Mouse (Mus musculus): ENCODE results near the gene Cdca8. TPM values are rescaled to one million over a fixed set of nuclear protein-coding genes. Genes with fewer than 3 reads are reported as not detected.

Cdca8 gene
- polyA plus RNA-seq, 1 experiment from 2014 or later = 111 TPM

Other genes starting within 250 kb of the Cdca8 start
- 85.7 and 88.8 TPM in 2 replicates for gene Utp11, start 245.7 kb downstream of the Cdca8 start, polyA plus RNA-seq (2015; fragmentation: Nextera tagmentation; extraction: Ambion mirVana)
- 10.1 and 10.8 TPM in 2 replicates for gene Fhl3, start 238.6 kb downstream of the Cdca8 start, polyA plus RNA-seq (2015; fragmentation: Nextera tagmentation; extraction: Ambion mirVana)
- 114 and 118 TPM in 2 replicates for gene Sf3a3, start 224.5 kb downstream of the Cdca8 start, polyA plus RNA-seq (2015; fragmentation: Nextera tagmentation; extraction: Ambion mirVana)
- 33.0 and 35.8 TPM in 2 replicates for gene Inpp5b, start 197.5 kb downstream of the Cdca8 start, polyA plus RNA-seq (2015; fragmentation: Nextera tagmentation; extraction: Ambion mirVana)
- 13.9 and 14.5 TPM in 2 replicates for gene Mtf1, start 137.2 kb downstream of the Cdca8 start, polyA plus RNA-seq (2015; fragmentation: Nextera tagmentation; extraction: Ambion mirVana)
- gene Yrdc, start 88.6 kb downstream of the Cdca8 start, polyA plus RNA-seq (2015; fragmentation: Nextera tagmentation; extraction: Ambion mirVana) = 20.0 and 22.3 TPM in 2 replicates
- gene 1110065P20Rik, start 88.1 kb downstream of the Cdca8 start, polyA plus RNA-seq (2015; fragmentation: Nextera tagmentation; extraction: Ambion mirVana) = 40.9 and 47.4 TPM in 2 replicates
- 0.41 and 0.59 TPM in 2 replicates for gene Maneal, start 77.1 kb downstream of the Cdca8 start, polyA plus RNA-seq (2015; fragmentation: Nextera tagmentation; extraction: Ambion mirVana)
- 0.09 and 0.14 TPM in 2 replicates for gene Epha10, start 58.4 kb downstream of the Cdca8 start, polyA plus RNA-seq (2015; fragmentation: Nextera tagmentation; extraction: Ambion mirVana)
- 10.9 and 11.8 TPM in 2 replicates for gene 9930104L06Rik, start 2.3 kb downstream of the Cdca8 start, polyA plus RNA-seq (2015; fragmentation: Nextera tagmentation; extraction: Ambion mirVana)
- 7.5 and 10.3 TPM in 2 replicates for gene Rspo1, start 47.1 kb upstream of the Cdca8 start, polyA plus RNA-seq (2015; fragmentation: Nextera tagmentation; extraction: Ambion mirVana)
- gene Gnl2, start 77.3 kb upstream of the Cdca8 start, polyA plus RNA-seq (2015; fragmentation: Nextera tagmentation; extraction: Ambion mirVana) = 76.7 and 80.0 TPM in 2 replicates
- 0.10 and 0.31 TPM in 2 replicates for gene Dnali1, start 126.4 kb upstream of the Cdca8 start, polyA plus RNA-seq (2015; fragmentation: Nextera tagmentation; extraction: Ambion mirVana)
- 17.2 and 20.5 TPM in 2 replicates for gene Snip1, start 127.4 kb upstream of the Cdca8 start, polyA plus RNA-seq (2015; fragmentation: Nextera tagmentation; extraction: Ambion mirVana)
- gene Meaf6, start 145.8 kb upstream of the Cdca8 start, polyA plus RNA-seq (2015; fragmentation: Nextera tagmentation; extraction: Ambion mirVana) = 41.5 and 45.0 TPM in 2 replicates
- gene Zc3h12a, start 188.5 kb upstream of the Cdca8 start, polyA plus RNA-seq (2015; fragmentation: Nextera tagmentation; extraction: Ambion mirVana) = 1.6 and 2.1 TPM in 2 replicates

Data from stomach, embryonic 16.5 days (tissue).